28 mouse cellular contexts compared by ENCODE assay signal in genomic region chr13:44896211-44896610, GRCm38 (mm10).
"Had no signal": no experiment of that assay in that cellular context is flagged by ENCODE, and none has a peak within 500 bp of the region (broad histone marks: within the 10 kb centered on the region; RNA-seq: fewer than 3 reads in every experiment).

No protein-coding gene starts in this region.

- H3K4me2 ChIP-seq: heart, embryonic 11.5 days; heart, embryonic 13.5 days; heart, embryonic 15.5 days; hindbrain, embryonic 12.5 days; hindbrain, embryonic 14.5 days; intestine, embryonic 15.5 days; limb, embryonic 12.5 days; liver, embryonic 11.5 days; liver, embryonic 13.5 days; liver, embryonic 15.5 days had no signal

- DNase-seq: gastrocnemius, postnatal 10 days; gastrocnemius, postnatal 25 days; heart, adult 2 months; heart, postnatal 14 days; heart, postnatal 4 days; kidney, adult 18-20 months; kidney, adult 8-10 months; kidney, postnatal 10 days; kidney, postnatal 25 days; kidney, postnatal 4 days; liver; liver, embryonic 13.5 days; liver, postnatal 0 days had no signal

- H3K9ac ChIP-seq: heart, embryonic 13.5 days; heart, embryonic 15.5 days; hindbrain, embryonic 12.5 days; hindbrain, embryonic 14.5 days; intestine, embryonic 15.5 days; limb, embryonic 12.5 days; liver, embryonic 13.5 days; liver, embryonic 15.5 days; liver, postnatal 0 days had no signal

- H3K4me3 ChIP-seq: heart, adult 2 months; heart, embryonic 13.5 days; heart, embryonic 15.5 days; hindbrain, embryonic 10.5 days; hindbrain, embryonic 12.5 days; intestine, embryonic 15.5 days; layer of hippocampus, adult 2 months; left cerebral cortex, adult 2 months; limb, embryonic 10.5 days; limb, embryonic 12.5 days; liver, embryonic 13.5 days; liver, embryonic 15.5 days had no signal

- H3K27me3 ChIP-seq: heart, embryonic 13.5 days; heart, embryonic 15.5 days; hindbrain, embryonic 12.5 days; intestine, embryonic 15.5 days; limb, embryonic 12.5 days; liver, embryonic 13.5 days; liver, embryonic 15.5 days had no signal

- H3K4me1 ChIP-seq: hindbrain, embryonic 10.5 days; intestine, embryonic 15.5 days; liver, embryonic 13.5 days; liver, embryonic 15.5 days had no signal

- H3K27ac ChIP-seq: heart, adult 2 months; heart, embryonic 13.5 days; heart, embryonic 15.5 days; hindbrain, embryonic 10.5 days; hindbrain, embryonic 12.5 days; hindbrain, embryonic 14.5 days; intestine, embryonic 15.5 days; layer of hippocampus, adult 2 months; left cerebral cortex, adult 2 months; limb, embryonic 10.5 days; limb, embryonic 12.5 days; liver, embryonic 13.5 days; liver, embryonic 15.5 days had no signal

- H3K9me3 ChIP-seq: heart, embryonic 13.5 days; heart, embryonic 15.5 days; hindbrain, embryonic 10.5 days; hindbrain, embryonic 12.5 days; intestine, embryonic 15.5 days; limb, embryonic 10.5 days; limb, embryonic 12.5 days; liver, embryonic 13.5 days; liver, embryonic 15.5 days had no signal

- ATAC-seq: inflammation-experienced regulatory T-cells, adult 6 months; intestine, embryonic 15.5 days; intestine, postnatal 0 days; liver, postnatal 0 days had no signal
